Mouse (Mus musculus): ENCODE measurements at regions not wholly inside any gene's neighbourhood (a gene's known extent, or its start where the extent isn't known, plus 50 kb on each side); places are given as distances from the start of the nearest gene placed in this dataset.

GRCm38 (mm10) chr2:174178801-174179200 is 68.7 kb downstream of the Npepl1 start:
- DNase-seq, result no peak

GRCm38 (mm10) chr2:174184797-174185196 is 74.6 kb downstream of the Npepl1 start:
- DNase-seq, result no peak

- no peak for DNase-seq
Observed at GRCm38 (mm10) chr2:174191071-174191470, 80.9 kb downstream of the Npepl1 start.

- no peak for DNase-seq
Observed at GRCm38 (mm10) chr2:174191516-174191915, 81.4 kb downstream of the Npepl1 start.

- DNase-seq, result no peak
Observed at GRCm38 (mm10) chr2:174192026-174192425, 81.9 kb downstream of the Npepl1 start.

GRCm38 (mm10) chr2:174193506-174193905 is 83.4 kb downstream of the Npepl1 start:
- DNase-seq, result peak; percentile 13

GRCm38 (mm10) chr2:174195651-174196050 is 85.5 kb downstream of the Npepl1 start:
- no peak for DNase-seq

- no peak for DNase-seq
Observed at GRCm38 (mm10) chr2:174196696-174197215, 86.6 kb downstream of the Npepl1 start.

- DNase-seq, result no peak
Observed at GRCm38 (mm10) chr2:174197306-174197945, 86.7 kb upstream of the Gnas start.

- no peak for DNase-seq
Observed at GRCm38 (mm10) chr2:174198406-174198971, 85.6 kb upstream of the Gnas start.

- no peak for DNase-seq
Observed at GRCm38 (mm10) chr2:174199961-174200862, 83.9 kb upstream of the Gnas start.

GRCm38 (mm10) chr2:174203412-174203811 is 80.7 kb upstream of the Gnas start:
- DNase-seq, result no peak

GRCm38 (mm10) chr2:174211681-174212080 is 72.4 kb upstream of the Gnas start:
- no peak for DNase-seq

GRCm38 (mm10) chr2:174226660-174227059 is 57.5 kb upstream of the Gnas start:
- no peak for DNase-seq

All from gastrocnemius, postnatal 25 days (tissue).